Mouse (Mus musculus) left cerebral cortex, postnatal 36 days (tissue): ENCODE data around the gene Mt2. TPM values are rescaled to one million over a fixed set of nuclear protein-coding genes. Genes with fewer than 3 reads are reported as not detected.
A peak's percentile ranks its signal among the peaks of the same experiment; 100 is the strongest.

Experiments
- DNase-seq, 2 experiments: peaks; one replicate each; pipeline ENCODE4 v3.0.0; 2021 to 2022; ENCODE audit warnings: low spot score in 2 of 2, mixed read lengths in 1 of 2
- intact Hi-C: fragments of 180-260 bp; cut with DNase I; formaldehyde crosslinking; loops from one replicate; pipeline ENCODE4 v1.15.1; 2025
- total RNA-seq, 2 experiments: library from RNA; stranded (reverse); gene quantifications; 2 replicates each; pipeline ENCODE4 v1.2.3; 2021

Gene Mt2
- total RNA-seq, 2 experiments from 2014 or later: 463 to 490 TPM

GRCm38 (mm10) chr8:94169547-94169946 is 2.9 kb upstream of the Mt2 start:
- intact Hi-C loops: loop anchor here (5.0 kb wide), 1 partner anchor 67 kb away; no protein-coding TSS in a partner anchor
- no peak for DNase-seq

- peak; percentile 54 to 60 for DNase-seq
- intact Hi-C loops: no loop called here
These were observed 1.1 kb upstream of the Mt2 start for GRCm38 (mm10) chr8:94171321-94171755.

GRCm38 (mm10) chr8:94172809-94173732 is 607 bp downstream of the Mt2 start:
- no peak for DNase-seq
- intact Hi-C loops: no loop called here

GRCm38 (mm10) chr8:94173848-94174403 is 1.5 kb downstream of the Mt2 start:
- intact Hi-C loops: no loop called here
- DNase-seq: no peak

GRCm38 (mm10) chr8:94174619-94175213 is 2.3 kb downstream of the Mt2 start:
- DNase-seq: no peak
- intact Hi-C loops: no loop called here

GRCm38 (mm10) chr8:94177716-94178390 is 5.4 kb downstream of the Mt2 start:
- no peak for DNase-seq
- intact Hi-C loops: no loop called here

GRCm38 (mm10) chr8:94178857-94179712 is 6.6 kb downstream of the Mt2 start, which contains the start of gene Mt1:
TSS of gene Mt1 (plus strand) at chr8:94179082.
- DNase-seq: peak; percentile 87 to 90
- intact Hi-C loops: no loop called here

GRCm38 (mm10) chr8:94179713-94180560 is 7.5 kb downstream of the Mt2 start:
- DNase-seq: peak in 1 of 2 experiments; percentile 20
- intact Hi-C loops: no loop called here

GRCm38 (mm10) chr8:94180561-94180908 is 8.1 kb downstream of the Mt2 start:
- intact Hi-C loops: no loop called here

GRCm38 (mm10) chr8:94182055-94182929 is 9.8 kb downstream of the Mt2 start:
- DNase-seq: no peak
- intact Hi-C loops: no loop called here

More at GRCm38 (mm10) chr8:94180561-94180908, 8.1 kb downstream of the Mt2 start:
- no peak for DNase-seq

- intact Hi-C loops: no loop called here
- peak; percentile 58 to 60 for DNase-seq
These were observed 10.7 kb downstream of the Mt2 start for GRCm38 (mm10) chr8:94183117-94183516.

- intact Hi-C loops: no loop called here
- DNase-seq: no peak
These were observed 11.9 kb downstream of the Mt2 start for GRCm38 (mm10) chr8:94184357-94184843.

- no peak for DNase-seq
- intact Hi-C loops: no loop called here
These were observed 13.3 kb downstream of the Mt2 start for GRCm38 (mm10) chr8:94185791-94186190.

- intact Hi-C loops: no loop called here
- peak in 1 of 2 experiments; percentile 41 for DNase-seq
These were observed 14.1 kb downstream of the Mt2 start for GRCm38 (mm10) chr8:94186542-94186941.

- intact Hi-C loops: no loop called here
- DNase-seq: no peak
These were observed 15.0 kb downstream of the Mt2 start for GRCm38 (mm10) chr8:94187290-94188002.

- DNase-seq: peak in 1 of 2 experiments; percentile 52
- intact Hi-C loops: no loop called here
These were observed 17.0 kb downstream of the Mt2 start for GRCm38 (mm10) chr8:94189275-94190031.
